Comparison of ENCODE assay signal across 16 mouse cellular contexts in the genomic region with DNA sequence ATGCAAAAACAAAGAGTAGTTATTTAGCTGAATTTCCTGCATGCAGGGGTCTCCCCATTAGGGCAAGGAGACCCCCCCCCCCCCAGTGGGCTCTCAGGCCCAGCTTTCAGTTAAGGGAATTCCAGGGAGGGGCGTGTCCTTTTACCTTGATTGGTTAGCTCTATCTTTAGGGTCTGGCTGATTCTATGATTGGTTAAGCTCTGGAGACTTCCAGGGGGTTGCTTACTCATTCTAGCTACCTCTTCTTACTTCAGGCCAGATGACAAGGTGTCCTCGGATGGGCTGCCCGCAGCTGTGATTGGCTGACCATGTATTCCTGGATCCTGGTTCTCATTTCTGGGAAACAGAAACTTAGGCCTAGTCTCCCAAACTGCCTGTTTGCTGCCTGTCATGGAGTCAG. TPM values are rescaled to one million over a fixed set of nuclear protein-coding genes. Genes with fewer than 3 reads are reported as not detected.
"Had no signal": no experiment of that assay in that cellular context is flagged by ENCODE, and none has a peak within 500 bp of the region (broad histone marks: within the 10 kb centered on the region; RNA-seq: fewer than 3 reads in every experiment).

No protein-coding gene starts in this region.

- H3K27ac ChIP-seq: macrophage; midbrain, embryonic 13.5 days; midbrain, embryonic 15.5 days; neural tube, embryonic 12.5 days; stomach, embryonic 15.5 days; stomach, postnatal 0 days had no signal

- H3K9ac ChIP-seq: lung, embryonic 14.5 days; midbrain, embryonic 13.5 days; midbrain, embryonic 15.5 days; neural tube, embryonic 12.5 days; stomach, embryonic 15.5 days had no signal

- DNase-seq: lung, embryonic 14.5 days; lung, postnatal 10 days; right cerebral cortex, postnatal 14 days; thymus, adult 2 months; thymus, postnatal 25 days; thymus, postnatal 4 days had no signal

- H3K4me1 ChIP-seq: neural tube, embryonic 12.5 days had no signal

- H3K4me3 ChIP-seq: megakaryocyte, embryonic 14.5 days; midbrain, embryonic 13.5 days; midbrain, embryonic 15.5 days; neural tube, embryonic 12.5 days; stomach, embryonic 15.5 days had no signal

- H3K9me3 ChIP-seq: megakaryocyte, embryonic 14.5 days; midbrain, embryonic 13.5 days; midbrain, embryonic 15.5 days; neural tube, embryonic 12.5 days; stomach, embryonic 15.5 days had no signal

- H3K36me3 ChIP-seq: midbrain, embryonic 13.5 days; midbrain, embryonic 15.5 days; neural tube, embryonic 12.5 days; stomach, embryonic 15.5 days had no signal

RNA-seq across cellular contexts. Expression of a gene that starts 21.8 kb away (rescaled TPM):
- total RNA-seq: megakaryocyte progenitor cell, adult 5-6 weeks; monocyte, adult 5-6 weeks; neutrophil, adult 5-6 weeks had no signal
- polyA plus RNA-seq: macrophage had no signal
